Mouse (Mus musculus): Measurements from ENCODE around the gene Ephb3. TPM values are rescaled to one million over a fixed set of nuclear protein-coding genes. Genes with fewer than 3 reads are reported as not detected.
A peak's percentile ranks its signal among the peaks of the same experiment; 100 is the strongest.

Gene Ephb3
- polyA plus RNA-seq, 1 experiment, result not detected

DNA sequence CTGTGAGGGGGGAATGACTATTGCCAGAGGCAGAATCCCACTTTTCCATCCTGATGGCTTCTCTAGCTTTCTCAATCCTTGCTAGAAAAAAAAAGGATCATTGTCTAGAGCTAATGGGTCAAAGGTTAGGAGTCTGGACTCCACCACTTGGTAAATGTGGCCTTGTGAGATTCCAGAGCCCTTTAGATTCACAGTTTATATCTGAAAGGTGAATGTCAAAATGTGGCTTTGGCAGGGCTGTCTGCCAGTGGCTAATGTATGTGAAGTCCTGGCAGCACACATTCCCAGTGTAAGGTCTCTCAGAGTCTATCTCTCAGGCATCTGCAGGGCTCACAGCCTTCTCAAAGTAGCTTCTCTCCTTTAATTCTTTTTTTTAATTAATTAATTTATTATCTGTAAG lies 36.5 kb downstream of the Ephb3 start:
- H3K9me3 ChIP-seq, result peaks cover 13% of the 10 kb centered on the region
- peaks cover 16% of the 10 kb centered on the region for H3K4me1 ChIP-seq
- no peak overlapping the region for H3K4me3 ChIP-seq (replicated peaks)
- H3K36me3 ChIP-seq (replicated peaks; ENCODE audit: low read length), result no peaks in the 10 kb centered on the region
- TF ChIP-seq GATA1 (IDR thresholded peaks at IDR 0.05; ENCODE audit: borderline replicate concordance, low read length), result no peak
- no peak for TF ChIP-seq FLI1 (IDR thresholded peaks at IDR 0.05; ENCODE audit: low read length)
- peaks cover 82% of the 10 kb centered on the region for H3K27me3 ChIP-seq (replicated peaks)

GRCm38 (mm10) chr16:21242946-21243345 lies 38.4 kb downstream of the Ephb3 start:
- H3K4me3 ChIP-seq (replicated peaks), result no peak overlapping the region
- peaks cover 32% of the 10 kb centered on the region for H3K4me1 ChIP-seq
- H3K36me3 ChIP-seq (replicated peaks; ENCODE audit: low read length), result no peaks in the 10 kb centered on the region
- H3K9me3 ChIP-seq, result no peaks in the 10 kb centered on the region
- H3K27me3 ChIP-seq (replicated peaks), result peaks cover 91% of the 10 kb centered on the region
- no peak for TF ChIP-seq FLI1 (IDR thresholded peaks at IDR 0.05; ENCODE audit: low read length)
- no peak for TF ChIP-seq GATA1 (IDR thresholded peaks at IDR 0.05; ENCODE audit: borderline replicate concordance, low read length)

DNA sequence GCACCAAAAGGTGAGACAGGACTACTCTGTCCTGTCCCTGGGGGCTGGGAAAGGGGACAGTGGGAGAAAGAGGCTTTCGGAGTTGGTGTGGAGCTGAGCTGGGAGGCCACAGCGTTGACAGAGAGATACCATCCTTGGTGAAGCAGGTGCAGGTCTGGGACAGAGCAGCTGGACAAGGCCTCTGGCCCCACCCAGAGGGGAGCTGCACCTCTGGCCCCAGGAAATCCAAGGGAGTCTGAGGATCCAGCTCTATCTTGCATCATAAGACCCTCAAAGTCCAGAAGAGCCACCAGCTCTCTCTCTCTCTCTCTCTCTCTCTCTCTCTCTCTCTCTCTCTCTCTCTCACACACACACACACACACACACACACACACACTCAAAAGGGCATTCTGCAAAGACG lies 40.2 kb downstream of the Ephb3 start:
- H3K9me3 ChIP-seq, result no peaks in the 10 kb centered on the region
- H3K4me3 ChIP-seq (replicated peaks), result no peak overlapping the region
- peaks cover 30% of the 10 kb centered on the region for H3K4me1 ChIP-seq
- H3K36me3 ChIP-seq (replicated peaks; ENCODE audit: low read length), result no peaks in the 10 kb centered on the region
- TF ChIP-seq GATA1 (IDR thresholded peaks at IDR 0.05; ENCODE audit: borderline replicate concordance, low read length), result no peak
- TF ChIP-seq FLI1 (IDR thresholded peaks at IDR 0.05; ENCODE audit: low read length), result no peak
- peaks cover 91% of the 10 kb centered on the region for H3K27me3 ChIP-seq (replicated peaks)

GRCm38 (mm10) chr16:21245387-21245786 lies 40.8 kb downstream of the Ephb3 start:
- Histone ChIP-seq H3K9me3 (no peaks in the 10 kb centered on the region), H3K27me3 (replicated peaks) (peaks cover 91% of the 10 kb centered on the region), H3K4me1 (peaks cover 30% of the 10 kb centered on the region), H3K36me3 (replicated peaks; ENCODE audit: low read length) (no peaks in the 10 kb centered on the region), H3K4me3 (replicated peaks) (no peak overlapping the region)
- TF ChIP-seq GATA1 (IDR thresholded peaks at IDR 0.05; ENCODE audit: borderline replicate concordance, low read length), result no peak
- no peak for TF ChIP-seq FLI1 (IDR thresholded peaks at IDR 0.05; ENCODE audit: low read length)

GRCm38 (mm10) chr16:21245931-21246390 lies 41.4 kb downstream of the Ephb3 start:
- Histone ChIP-seq H3K4me3 (replicated peaks) (peak overlapping the region; percentile 90), H3K27me3 (replicated peaks) (peaks cover 91% of the 10 kb centered on the region)
- TF ChIP-seq GATA1 (IDR thresholded peaks at IDR 0.05; ENCODE audit: borderline replicate concordance, low read length) (no peak), FLI1 (IDR thresholded peaks at IDR 0.05; ENCODE audit: low read length) (no peak)

DNA sequence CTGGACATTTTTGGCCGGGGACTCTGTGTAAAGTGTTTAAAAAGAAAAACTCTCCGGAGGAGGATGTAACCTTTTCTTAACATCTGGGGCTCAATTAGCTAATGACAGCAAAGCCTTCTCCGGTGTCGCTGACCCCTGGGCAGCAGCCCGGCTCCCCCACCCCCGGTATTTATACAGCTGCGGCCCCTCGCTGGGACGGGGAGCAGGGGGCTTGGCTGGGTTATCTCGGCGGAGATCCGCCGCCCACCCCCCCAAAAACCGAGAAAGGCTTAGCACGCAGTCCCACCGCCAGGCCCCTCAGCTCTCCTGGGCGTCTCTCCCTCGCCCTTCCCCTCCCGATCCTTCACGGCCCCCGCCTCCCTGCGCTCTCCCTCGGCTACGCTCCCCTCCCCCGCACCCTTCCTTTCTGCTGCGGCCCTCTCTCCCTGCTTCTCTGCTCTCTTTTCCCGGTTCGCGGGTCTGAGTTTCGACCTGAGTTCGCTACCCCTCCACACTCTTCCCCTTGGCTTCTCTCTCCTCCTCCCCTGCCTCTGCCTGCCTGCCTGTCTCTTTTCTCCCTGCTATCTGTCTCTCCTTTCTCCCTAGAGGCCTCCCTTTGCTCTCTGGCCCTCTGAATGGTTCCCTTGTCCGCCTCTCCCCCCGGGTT lies 42.0 kb downstream of the Ephb3 start:
- Histone ChIP-seq H3K4me1 (peaks cover 30% of the 10 kb centered on the region), H3K27me3 (replicated peaks) (peaks cover 93% of the 10 kb centered on the region), H3K36me3 (replicated peaks; ENCODE audit: low read length) (no peaks in the 10 kb centered on the region), H3K4me3 (replicated peaks) (peak overlapping the region; percentile 90), H3K9me3 (no peaks in the 10 kb centered on the region)
- TF ChIP-seq GATA1 (IDR thresholded peaks at IDR 0.05; ENCODE audit: borderline replicate concordance, low read length) (no peak), FLI1 (IDR thresholded peaks at IDR 0.05; ENCODE audit: low read length) (no peak)

More at GRCm38 (mm10) chr16:21245931-21246390, 41.4 kb downstream of the Ephb3 start:
- Histone ChIP-seq H3K36me3 (replicated peaks; ENCODE audit: low read length) (no peaks in the 10 kb centered on the region), H3K4me1 (peaks cover 30% of the 10 kb centered on the region), H3K9me3 (no peaks in the 10 kb centered on the region)

GRCm38 (mm10) chr16:21247037-21247432 lies 42.5 kb downstream of the Ephb3 start:
- Histone ChIP-seq H3K4me1 (peaks cover 30% of the 10 kb centered on the region), H3K4me3 (replicated peaks) (peak overlapping the region; percentile 90)

GRCm38 (mm10) chr16:21247871-21248712 lies 43.5 kb downstream of the Ephb3 start:
- Histone ChIP-seq H3K36me3 (replicated peaks; ENCODE audit: low read length) (no peaks in the 10 kb centered on the region), H3K4me3 (replicated peaks) (peak overlapping the region; percentile 69), H3K4me1 (peaks cover 31% of the 10 kb centered on the region), H3K9me3 (no peaks in the 10 kb centered on the region), H3K27me3 (replicated peaks) (peaks cover 93% of the 10 kb centered on the region)
- TF ChIP-seq GATA1 (IDR thresholded peaks at IDR 0.05; ENCODE audit: borderline replicate concordance, low read length) (no peak), FLI1 (IDR thresholded peaks at IDR 0.05; ENCODE audit: low read length) (no peak)

More at GRCm38 (mm10) chr16:21247037-21247432, 42.5 kb downstream of the Ephb3 start:
- Histone ChIP-seq H3K27me3 (replicated peaks) (peaks cover 93% of the 10 kb centered on the region), H3K36me3 (replicated peaks; ENCODE audit: low read length) (no peaks in the 10 kb centered on the region), H3K9me3 (no peaks in the 10 kb centered on the region)
- no peak for TF ChIP-seq FLI1 (IDR thresholded peaks at IDR 0.05; ENCODE audit: low read length)
- TF ChIP-seq GATA1 (IDR thresholded peaks at IDR 0.05; ENCODE audit: borderline replicate concordance, low read length), result no peak

DNA sequence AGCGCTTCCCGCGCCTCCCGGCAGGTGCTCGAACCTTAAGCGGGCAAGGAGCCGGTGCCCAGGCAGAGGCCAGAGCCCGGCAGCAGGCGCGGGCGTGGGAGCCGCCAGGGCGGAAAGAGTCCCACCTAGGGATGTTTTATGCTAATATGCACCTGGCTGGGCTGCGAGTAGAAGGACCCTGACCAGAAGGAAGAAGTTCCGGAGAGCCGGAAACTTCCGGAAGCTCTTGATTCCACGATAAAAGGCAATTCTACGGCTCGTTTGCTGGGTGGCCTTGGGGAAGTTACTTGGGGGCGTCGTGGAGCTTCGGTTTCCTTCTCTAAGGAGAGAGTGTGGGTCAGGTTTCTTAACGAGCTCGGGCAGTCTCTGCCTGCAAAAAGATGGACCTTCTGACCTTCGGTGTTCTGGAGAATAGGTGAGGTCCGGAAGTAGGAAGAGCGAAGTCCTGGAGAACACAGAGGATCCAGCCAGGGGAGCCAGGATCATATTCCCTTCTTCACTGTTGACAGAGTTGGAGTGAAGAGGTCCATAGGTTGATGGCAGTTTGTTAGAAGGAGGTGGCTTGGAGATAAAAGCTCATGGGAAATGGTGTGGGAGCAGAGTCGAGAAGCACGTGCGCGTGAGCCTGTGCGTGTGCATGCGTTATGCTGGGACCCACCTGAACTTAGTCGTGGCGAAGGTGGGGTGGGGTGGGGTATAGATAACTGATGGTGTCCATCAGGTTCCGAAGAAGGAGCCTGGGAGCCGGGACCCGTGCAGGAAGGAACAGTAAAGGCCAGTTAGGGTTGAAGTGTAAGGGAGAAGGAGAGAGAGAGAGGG lies 44.4 kb downstream of the Ephb3 start:
- Histone ChIP-seq H3K4me1 (peaks cover 39% of the 10 kb centered on the region), H3K27me3 (replicated peaks) (peaks cover 92% of the 10 kb centered on the region), H3K36me3 (replicated peaks; ENCODE audit: low read length) (no peaks in the 10 kb centered on the region), H3K9me3 (no peaks in the 10 kb centered on the region), H3K4me3 (replicated peaks) (peak overlapping the region; percentile 69)
- TF ChIP-seq GATA1 (IDR thresholded peaks at IDR 0.05; ENCODE audit: borderline replicate concordance, low read length) (no peak), FLI1 (IDR thresholded peaks at IDR 0.05; ENCODE audit: low read length) (no peak)

Measured in megakaryocyte, embryonic 14.5 days (primary cell).